Mouse (Mus musculus) erythroblast, embryonic 14.5 days (primary cell): ENCODE data around the gene Axin2. TPM values are rescaled to one million over a fixed set of nuclear protein-coding genes. Genes with fewer than 3 reads are reported as not detected.

ENCODE experiments used
- H3K27me3 ChIP-seq: 2 replicates; pipeline ENCODE4 v1.6.1; 2012; ENCODE audit warnings: inconsistent platforms; ENCODE audit not compliant: control insufficient read depth
- H3K36me3 ChIP-seq: 2 replicates; pipeline ENCODE4 v1.6.1; 2012; ENCODE audit warnings: mild to moderate bottlenecking, inconsistent platforms; ENCODE audit not compliant: control insufficient read depth
- H3K4me1 ChIP-seq: 2 replicates; pipeline ENCODE4 v1.6.1; 2012; ENCODE audit warnings: inconsistent platforms; ENCODE audit not compliant: control insufficient read depth
- H3K4me3 ChIP-seq: replicated peaks from 2 replicates; pipeline ENCODE3; 2012; ENCODE audit warnings: moderate library complexity, mild to moderate bottlenecking, inconsistent platforms
- H3K9me3 ChIP-seq: 2 replicates; pipeline ENCODE4 v1.6.1; 2012; ENCODE audit warnings: low read length, inconsistent platforms, mixed read lengths; ENCODE audit not compliant: control insufficient read depth
- GATA1 ChIP-seq: IDR thresholded peaks from 2 replicates; pipeline ENCODE4 v1.6.1; 2012; ENCODE audit warnings: low read length, inconsistent platforms, mixed read lengths
- TAL1 ChIP-seq: IDR thresholded peaks from 3 replicates; pipeline ENCODE4 v1.6.1; 2012; ENCODE audit warnings: low read length, inconsistent platforms, mixed read lengths
- polyA plus RNA-seq: library from polyadenylated mRNA; stranded (reverse); fragments of >175 nt; gene quantifications from 2 replicates; pipeline ENCODE4 v1.2.3, GENCODE M21; 2012

Gene Axin2
- polyA plus RNA-seq, 1 experiment: 0.03 TPM

GRCm38 (mm10) chr11:108935128-108935868, 15.1 kb downstream of the Axin2 start:
- no peaks in the 10 kb centered on the region for H3K4me1 ChIP-seq
- TF ChIP-seq GATA1: no peak
- no peak for TF ChIP-seq TAL1
- H3K27me3 ChIP-seq: no peaks in the 10 kb centered on the region
- H3K9me3 ChIP-seq: peaks cover 4% of the 10 kb centered on the region
- H3K36me3 ChIP-seq: no peaks in the 10 kb centered on the region
- H3K4me3 ChIP-seq: no peak overlapping the region

DNA sequence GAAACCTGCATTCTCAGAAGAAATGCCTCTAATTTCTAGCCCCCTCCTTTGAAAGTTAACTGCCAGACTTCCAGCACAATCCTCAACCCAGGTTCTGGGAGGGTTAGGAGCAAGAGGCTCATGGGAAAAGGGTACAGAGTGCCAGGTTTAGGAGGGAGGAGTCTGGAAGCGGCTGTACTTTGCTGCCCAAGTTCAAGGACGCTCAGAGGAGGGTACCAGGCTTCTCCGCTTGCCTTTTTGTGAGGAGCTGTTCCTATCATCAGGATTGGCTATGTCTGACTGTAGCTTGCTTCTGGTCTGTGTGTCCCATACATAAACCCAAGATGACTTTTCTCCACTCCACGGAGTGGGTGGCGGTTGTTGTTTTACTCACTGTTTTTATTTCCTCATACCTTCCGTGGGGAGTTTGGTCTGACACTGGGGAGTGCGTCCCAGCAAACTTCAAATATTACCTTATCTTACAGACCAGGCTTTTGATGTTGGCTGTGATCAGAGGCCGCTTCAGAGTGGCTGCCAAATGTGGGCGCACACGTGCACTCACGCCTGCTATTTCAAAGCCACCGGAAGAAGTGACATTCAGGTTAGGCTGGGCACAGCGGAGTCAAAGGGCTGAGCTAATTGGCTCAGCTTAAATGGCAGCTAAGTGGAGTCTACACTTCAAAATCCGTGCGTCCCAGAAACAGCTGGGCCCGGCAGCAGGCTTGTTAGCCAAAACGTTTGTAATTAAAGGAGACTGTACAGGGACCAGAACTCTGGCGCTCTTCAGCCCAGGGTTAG, 16.1 kb downstream of the Axin2 start:
- no peaks in the 10 kb centered on the region for H3K4me1 ChIP-seq
- H3K36me3 ChIP-seq: no peaks in the 10 kb centered on the region
- no peak overlapping the region for H3K4me3 ChIP-seq
- H3K9me3 ChIP-seq: peaks cover 4% of the 10 kb centered on the region
- TF ChIP-seq TAL1 (no peak), GATA1 (no peak)
- no peaks in the 10 kb centered on the region for H3K27me3 ChIP-seq

DNA sequence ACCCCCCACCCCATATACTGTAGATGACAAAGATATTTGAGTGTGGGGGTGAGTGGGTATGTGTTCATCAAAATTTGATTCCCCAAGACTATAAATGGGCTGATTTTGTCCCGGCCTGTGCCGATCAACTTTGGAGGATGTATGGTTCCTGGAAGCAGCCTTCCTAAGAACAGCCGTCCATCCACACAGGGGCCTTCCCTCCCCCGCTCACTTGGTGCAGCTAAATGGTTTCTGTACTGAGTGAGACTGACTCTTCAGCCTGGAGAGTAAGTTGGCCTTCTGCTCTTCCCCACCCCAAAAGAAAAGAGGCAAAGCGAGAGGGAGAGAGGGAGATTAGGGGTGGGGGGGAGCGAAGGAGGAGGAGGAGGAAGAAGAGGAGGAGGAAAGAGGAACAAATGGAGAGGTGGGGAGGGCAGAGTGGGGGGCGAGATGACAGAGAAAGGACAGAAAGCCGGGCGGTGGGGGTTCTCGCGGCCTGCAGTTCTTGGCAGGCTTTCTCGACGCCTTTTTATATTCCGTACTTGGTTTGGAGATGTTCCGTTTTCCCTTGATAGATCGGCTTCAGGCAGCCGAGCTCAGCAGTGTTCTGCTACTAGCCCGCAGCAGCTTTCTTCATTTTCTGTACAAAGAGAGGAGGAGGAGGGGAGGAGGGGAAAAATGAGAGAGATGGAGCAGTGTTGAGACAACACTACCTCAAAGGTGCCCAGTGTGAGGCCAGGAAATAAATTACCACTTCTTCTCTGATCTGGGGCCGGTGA, 20.7 kb downstream of the Axin2 start:
- no peaks in the 10 kb centered on the region for H3K4me1 ChIP-seq
- no peaks in the 10 kb centered on the region; the same call in 1 of the 2 replicates for H3K36me3 ChIP-seq
- H3K9me3 ChIP-seq: peaks cover 4% of the 10 kb centered on the region
- no peaks in the 10 kb centered on the region for H3K27me3 ChIP-seq
- TF ChIP-seq TAL1 (no peak), GATA1 (no peak)
- no peak overlapping the region for H3K4me3 ChIP-seq

GRCm38 (mm10) chr11:108941836-108942235, 21.7 kb downstream of the Axin2 start:
- Histone ChIP-seq H3K4me1 (no peaks in the 10 kb centered on the region), H3K36me3 (peaks cover 3% of the 10 kb centered on the region; the same call in 1 of the 2 replicates), H3K9me3 (peaks cover 6% of the 10 kb centered on the region), H3K4me3 (no peak overlapping the region), H3K27me3 (no peaks in the 10 kb centered on the region)
- TF ChIP-seq TAL1 (no peak), GATA1 (no peak)

DNA sequence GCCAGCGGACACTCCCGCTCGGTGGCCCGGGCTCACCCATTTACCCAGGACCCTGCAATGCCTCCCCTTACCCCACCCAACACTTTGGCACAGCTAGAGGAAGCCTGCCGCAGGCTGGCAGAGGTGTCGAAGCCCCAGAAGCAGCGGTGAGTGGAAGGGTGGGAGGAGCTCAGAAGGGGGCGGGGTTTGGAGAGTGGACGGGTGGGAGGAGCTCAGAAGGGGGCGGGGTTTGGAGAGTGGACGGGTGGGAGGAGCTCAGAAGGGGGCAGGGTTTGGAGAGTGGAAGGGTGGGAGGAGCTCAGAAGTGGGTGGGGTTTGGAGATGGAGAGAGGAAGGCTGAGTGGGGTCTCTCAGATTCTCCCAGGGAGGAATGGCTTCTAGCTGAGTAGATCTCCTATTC, 23.6 kb downstream of the Axin2 start:
- Histone ChIP-seq H3K9me3 (peaks cover 9% of the 10 kb centered on the region), H3K36me3 (peaks cover 3% of the 10 kb centered on the region; the same call in 1 of the 2 replicates), H3K4me3 (no peak overlapping the region), H3K4me1 (no peaks in the 10 kb centered on the region), H3K27me3 (no peaks in the 10 kb centered on the region)
- no peak for TF ChIP-seq TAL1
- TF ChIP-seq GATA1: no peak

GRCm38 (mm10) chr11:108945666-108946065, 25.5 kb downstream of the Axin2 start:
- Histone ChIP-seq H3K4me3 (no peak overlapping the region), H3K9me3 (peaks cover 5% of the 10 kb centered on the region; the same call in 1 of the 2 replicates), H3K36me3 (peaks cover 3% of the 10 kb centered on the region; the same call in 1 of the 2 replicates), H3K4me1 (no peaks in the 10 kb centered on the region), H3K27me3 (no peaks in the 10 kb centered on the region)
- no peak for TF ChIP-seq TAL1
- TF ChIP-seq GATA1: no peak

DNA sequence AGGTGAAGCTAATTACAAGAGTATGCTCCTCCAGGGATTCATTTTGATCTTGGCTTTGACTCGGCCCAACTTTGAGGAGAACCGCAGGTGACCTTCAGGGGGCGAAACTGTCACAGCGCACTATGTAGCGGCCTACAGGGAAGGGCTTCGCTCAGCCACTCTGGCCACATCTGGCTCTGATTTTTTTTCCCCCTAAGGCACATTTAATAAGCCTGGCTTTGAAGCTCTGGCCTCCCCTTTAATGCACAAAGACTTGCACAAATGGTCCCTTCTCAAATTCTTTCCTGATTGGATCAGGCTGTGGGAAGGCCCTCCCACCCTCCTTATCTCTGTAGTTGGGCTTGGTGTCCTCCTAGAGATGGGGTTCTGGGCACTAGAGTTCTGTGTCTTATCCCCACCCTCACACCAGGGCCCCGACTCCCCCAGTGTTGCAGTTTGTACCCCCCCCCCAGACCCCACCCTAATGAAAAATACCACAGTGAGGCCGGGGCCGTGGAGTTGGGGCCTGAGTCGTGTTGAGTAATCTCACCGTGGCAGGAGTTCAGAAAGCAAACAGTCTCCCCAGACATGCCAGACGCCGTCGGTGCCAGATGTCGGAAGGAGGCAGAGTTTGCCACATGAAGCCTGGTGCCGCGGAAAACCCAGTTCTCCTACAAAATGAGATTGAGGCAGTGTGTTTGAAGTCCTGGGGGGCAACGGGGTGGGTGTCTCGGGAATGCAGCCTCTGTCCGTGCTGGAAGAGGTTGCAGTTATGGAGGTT, 27.5 kb downstream of the Axin2 start:
- TF ChIP-seq GATA1 (no peak), TAL1 (no peak)
- Histone ChIP-seq H3K36me3 (peaks cover 3% of the 10 kb centered on the region; the same call in 1 of the 2 replicates), H3K4me1 (no peaks in the 10 kb centered on the region), H3K9me3 (peaks cover 5% of the 10 kb centered on the region; the same call in 1 of the 2 replicates), H3K27me3 (no peaks in the 10 kb centered on the region), H3K4me3 (no peak overlapping the region)

DNA sequence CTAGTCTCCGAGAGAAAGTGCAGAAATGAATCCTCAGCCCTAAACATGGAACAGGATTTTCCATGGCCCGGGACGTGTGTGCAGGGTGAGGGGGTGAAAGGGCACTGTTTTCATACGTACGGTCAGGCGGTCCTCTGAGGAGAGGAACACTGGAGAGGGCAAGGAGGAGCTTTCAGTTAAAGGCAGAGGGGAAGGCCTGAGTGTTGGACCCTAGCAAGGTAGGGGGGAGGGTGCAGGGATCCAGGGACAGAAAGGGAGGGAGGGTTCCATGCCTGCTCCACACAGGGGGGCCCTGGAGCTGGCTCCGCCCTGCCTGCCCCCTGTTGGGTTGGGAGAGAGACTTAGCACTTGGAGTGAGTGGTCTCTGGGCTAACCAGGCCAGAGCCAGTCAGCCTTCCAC, 28.4 kb downstream of the Axin2 start:
- Histone ChIP-seq H3K4me3 (no peak overlapping the region), H3K9me3 (peaks cover 5% of the 10 kb centered on the region; the same call in 1 of the 2 replicates), H3K36me3 (peaks cover 3% of the 10 kb centered on the region; the same call in 1 of the 2 replicates), H3K27me3 (no peaks in the 10 kb centered on the region), H3K4me1 (no peaks in the 10 kb centered on the region)
- no peak for TF ChIP-seq GATA1
- no peak for TF ChIP-seq TAL1
